Mouse (Mus musculus): ENCODE data around the gene 9930104L06Rik. TPM values are rescaled to one million over a fixed set of nuclear protein-coding genes. Genes with fewer than 3 reads are reported as not detected.
A peak's percentile ranks its signal among the peaks of the same experiment; 100 is the strongest.

9930104L06Rik gene
- polyA plus RNA-seq, 1 experiment from 2014 or later, result 16.1 TPM

GRCm38 (mm10) chr4:124984871-124985670 lies 48.2 kb downstream of the 9930104L06Rik start:
- no peak overlapping the region for H3K4me3 ChIP-seq (ENCODE audit: low read depth, low read length)
- H3K27ac ChIP-seq (ENCODE audit: low read length), result no peak overlapping the region
- H3K9me3 ChIP-seq (replicated peaks; ENCODE audit: control insufficient read depth, low read length, poor library complexity, severe bottlenecking), result no peaks in the 10 kb centered on the region
- H3K9ac ChIP-seq (ENCODE audit: low read depth, low read length), result no peak overlapping the region
- no peak overlapping the region for H3K4me2 ChIP-seq (ENCODE audit: low read length)
- H3K4me1 ChIP-seq (ENCODE audit: control insufficient read depth, insufficient read depth, low read length), result peaks cover 13% of the 10 kb centered on the region
- H3K27me3 ChIP-seq (ENCODE audit: control insufficient read depth, insufficient read depth, low read depth, low read length), result peaks cover 51% of the 10 kb centered on the region
- H3K36me3 ChIP-seq (ENCODE audit: control insufficient read depth, insufficient read depth, low read length), result no peaks in the 10 kb centered on the region
- ATAC-seq, result no peak
- WGBS, result 8% methylated on average over 18 of the region's 18 CpGs

DNA sequence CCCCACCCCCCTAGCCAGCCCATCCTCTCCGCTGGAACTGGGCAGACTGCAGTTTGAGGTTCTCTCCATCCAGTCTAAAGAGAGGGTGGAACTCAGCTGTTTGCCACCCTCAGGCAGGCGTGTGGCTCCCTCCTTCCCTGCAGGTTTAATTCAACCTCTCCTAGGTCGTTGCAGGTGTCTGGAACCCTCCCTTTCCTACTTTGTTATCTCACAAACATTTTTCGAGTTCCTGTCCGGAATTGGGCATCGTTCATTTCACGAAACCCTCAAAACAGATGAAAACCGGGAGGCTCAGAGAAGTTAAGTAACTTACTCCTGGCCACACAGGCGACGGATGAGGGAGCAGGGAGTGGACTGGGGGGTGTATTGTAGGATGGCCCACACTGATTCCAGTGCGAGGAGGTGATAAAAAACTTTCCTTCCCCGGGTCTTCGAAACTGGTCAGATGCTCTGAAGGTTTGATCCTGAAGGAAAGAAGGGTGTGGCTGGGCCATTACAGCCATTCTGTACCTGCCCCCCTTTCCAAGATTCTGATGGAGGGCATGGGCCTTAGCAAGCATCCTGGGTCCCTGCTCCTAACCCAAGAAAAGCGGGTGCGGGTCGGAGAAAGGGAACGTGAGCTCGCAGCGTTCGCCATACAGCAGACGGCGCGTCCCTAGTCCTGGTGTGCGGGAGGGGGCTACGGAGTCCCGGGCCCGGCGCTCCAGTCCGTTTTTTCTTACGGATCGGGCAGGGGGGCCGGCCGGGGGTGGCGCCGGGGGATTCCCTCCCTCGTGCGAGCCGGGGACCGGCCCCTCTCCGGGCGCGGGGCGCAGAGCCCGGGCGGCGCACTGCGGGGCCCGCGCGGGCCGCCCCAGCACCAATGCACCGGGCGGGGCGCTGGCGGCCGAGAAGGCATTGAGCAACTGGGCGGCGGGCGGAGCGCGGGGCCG lies 49.1 kb downstream of the 9930104L06Rik start, which contains the start of gene Rspo1:
Gene Rspo1, plus strand, starts transcription at position 760 of the 932 bp plus-strand sequence.
- ATAC-seq, result no peak
- no peaks in the 10 kb centered on the region for H3K36me3 ChIP-seq (ENCODE audit: control insufficient read depth, insufficient read depth, low read length)
- peaks cover 57% of the 10 kb centered on the region for H3K27me3 ChIP-seq (ENCODE audit: control insufficient read depth, insufficient read depth, low read depth, low read length)
- peak within 1 kb of the TSS; percentile 53 for H3K4me2 ChIP-seq (ENCODE audit: low read length)
- peak within 1 kb of the TSS; percentile 45 for H3K9ac ChIP-seq (ENCODE audit: low read depth, low read length)
- peaks cover 15% of the 10 kb centered on the region for H3K4me1 ChIP-seq (ENCODE audit: control insufficient read depth, insufficient read depth, low read length)
- peak within 1 kb of the TSS; percentile 34 for H3K4me3 ChIP-seq (ENCODE audit: low read depth, low read length)
- H3K9me3 ChIP-seq (replicated peaks; ENCODE audit: control insufficient read depth, low read length, poor library complexity, severe bottlenecking), result no peaks in the 10 kb centered on the region
- H3K27ac ChIP-seq (ENCODE audit: low read length), result no peak within 1 kb of the TSS
- 3% methylated on average over 44 of the region's 62 CpGs for WGBS

DNA sequence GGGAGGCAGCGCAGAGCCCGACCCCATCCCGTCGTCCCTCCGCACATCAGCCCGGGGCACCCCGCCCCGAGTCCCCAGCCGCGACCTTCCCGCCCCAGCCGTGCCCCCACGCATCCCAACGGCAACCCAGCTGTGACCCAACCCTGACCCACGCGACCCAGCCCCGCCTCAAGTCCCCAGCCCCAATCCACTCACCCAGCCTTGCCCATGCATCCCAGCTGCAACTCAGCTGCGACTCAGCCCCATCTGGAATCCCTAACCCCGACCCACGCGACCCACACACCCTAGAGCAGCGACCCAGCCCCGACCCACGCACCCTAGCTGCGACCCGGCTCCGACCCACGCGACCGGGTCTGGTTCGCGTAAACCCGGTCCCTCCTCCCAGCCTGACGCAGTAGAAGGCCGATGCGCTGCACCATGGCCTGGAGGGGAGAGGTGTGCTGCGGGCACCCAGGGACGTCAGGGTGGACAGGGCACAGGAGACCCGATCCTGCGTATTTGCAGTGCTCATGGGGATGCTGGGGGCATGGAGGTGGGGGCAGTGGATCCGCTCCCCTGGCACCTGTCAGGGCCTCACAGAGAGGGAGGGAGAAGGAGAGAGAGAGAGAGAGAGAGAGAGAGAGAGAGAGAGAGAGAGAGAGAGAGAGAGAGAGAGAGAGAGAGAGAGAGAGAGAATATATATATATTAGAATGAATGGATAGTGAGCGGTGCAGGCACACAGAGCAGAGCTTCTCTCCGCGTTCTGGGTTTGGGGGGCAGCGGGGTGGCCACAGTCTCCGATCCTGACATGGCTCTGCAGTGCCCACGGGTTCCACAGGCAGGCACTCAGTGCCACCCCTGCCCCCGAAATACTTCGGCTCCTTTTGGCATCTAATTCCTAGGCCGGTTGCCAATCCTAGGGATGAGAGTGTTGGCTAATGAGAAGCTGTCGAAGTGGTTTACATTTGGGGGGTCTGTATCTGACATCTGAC lies 50.2 kb downstream of the 9930104L06Rik start:
- no peak for ATAC-seq
- H3K36me3 ChIP-seq (ENCODE audit: control insufficient read depth, insufficient read depth, low read length), result no peaks in the 10 kb centered on the region
- H3K27ac ChIP-seq (ENCODE audit: low read length), result no peak overlapping the region
- peak overlapping the region; percentile 34 for H3K4me3 ChIP-seq (ENCODE audit: low read depth, low read length)
- no peaks in the 10 kb centered on the region for H3K9me3 ChIP-seq (replicated peaks; ENCODE audit: control insufficient read depth, low read length, poor library complexity, severe bottlenecking)
- peak overlapping the region; percentile 53 for H3K4me2 ChIP-seq (ENCODE audit: low read length)
- peaks cover 15% of the 10 kb centered on the region for H3K4me1 ChIP-seq (ENCODE audit: control insufficient read depth, insufficient read depth, low read length)
- 4% methylated on average over 36 of the region's 51 CpGs for WGBS
- peak overlapping the region; percentile 45 for H3K9ac ChIP-seq (ENCODE audit: low read depth, low read length)
- H3K27me3 ChIP-seq (ENCODE audit: control insufficient read depth, insufficient read depth, low read depth, low read length), result peaks cover 61% of the 10 kb centered on the region

DNA sequence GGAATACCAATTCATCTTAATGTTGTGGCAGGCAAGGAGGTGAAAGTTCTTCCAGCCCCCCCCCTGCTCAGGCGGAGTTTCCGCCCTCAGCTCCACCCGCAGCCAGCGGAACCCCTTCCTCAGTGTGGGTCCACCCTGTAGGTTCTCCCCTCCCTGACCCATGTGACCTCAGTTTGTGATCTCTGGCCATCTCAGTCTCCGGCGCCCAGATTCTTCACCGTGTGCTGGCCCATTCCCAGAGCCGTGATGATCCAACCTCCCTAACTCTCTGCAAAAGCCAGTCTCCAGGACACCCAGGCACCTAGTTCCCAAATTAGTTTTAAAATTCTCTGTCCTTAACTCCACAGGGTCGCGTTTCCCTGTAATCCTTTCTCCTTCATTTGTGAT lies 50.9 kb downstream of the 9930104L06Rik start:
- ATAC-seq, result no peak
- peaks cover 15% of the 10 kb centered on the region for H3K4me1 ChIP-seq (ENCODE audit: control insufficient read depth, insufficient read depth, low read length)

GRCm38 (mm10) chr4:124988382-124988781 lies 51.5 kb downstream of the 9930104L06Rik start:
- ATAC-seq, result no peak
- Histone ChIP-seq H3K27ac (ENCODE audit: low read length) (no peak overlapping the region), H3K9me3 (replicated peaks; ENCODE audit: control insufficient read depth, low read length, poor library complexity, severe bottlenecking) (no peaks in the 10 kb centered on the region), H3K9ac (ENCODE audit: low read depth, low read length) (no peak overlapping the region), H3K36me3 (ENCODE audit: control insufficient read depth, insufficient read depth, low read length) (no peaks in the 10 kb centered on the region), H3K27me3 (ENCODE audit: control insufficient read depth, insufficient read depth, low read depth, low read length) (peaks cover 55% of the 10 kb centered on the region), H3K4me2 (ENCODE audit: low read length) (no peak overlapping the region; the same call in 1 of the 2 replicates), H3K4me3 (ENCODE audit: low read depth, low read length) (no peak overlapping the region), H3K4me1 (ENCODE audit: control insufficient read depth, insufficient read depth, low read length) (peaks cover 15% of the 10 kb centered on the region)
- WGBS, result 25% methylated on average over 9 of the region's 9 CpGs

More for the DNA sequence above, 50.9 kb downstream of the 9930104L06Rik start:
- no peak overlapping the region for H3K9ac ChIP-seq (ENCODE audit: low read depth, low read length)
- WGBS, result 8% methylated on average over 10 of the region's 10 CpGs
- no peak overlapping the region for H3K4me2 ChIP-seq (ENCODE audit: low read length)
- H3K36me3 ChIP-seq (ENCODE audit: control insufficient read depth, insufficient read depth, low read length), result no peaks in the 10 kb centered on the region
- no peak overlapping the region for H3K4me3 ChIP-seq (ENCODE audit: low read depth, low read length)
- H3K9me3 ChIP-seq (replicated peaks; ENCODE audit: control insufficient read depth, low read length, poor library complexity, severe bottlenecking), result no peaks in the 10 kb centered on the region
- peaks cover 61% of the 10 kb centered on the region for H3K27me3 ChIP-seq (ENCODE audit: control insufficient read depth, insufficient read depth, low read depth, low read length)
- no peak overlapping the region for H3K27ac ChIP-seq (ENCODE audit: low read length)

- Histone ChIP-seq H3K36me3 (ENCODE audit: control insufficient read depth, insufficient read depth, low read length) (no peaks in the 10 kb centered on the region), H3K9ac (ENCODE audit: low read depth, low read length) (no peak overlapping the region)
- ATAC-seq, result no peak
Measured at GRCm38 (mm10) chr4:124989787-124990253, 53.0 kb downstream of the 9930104L06Rik start.

DNA sequence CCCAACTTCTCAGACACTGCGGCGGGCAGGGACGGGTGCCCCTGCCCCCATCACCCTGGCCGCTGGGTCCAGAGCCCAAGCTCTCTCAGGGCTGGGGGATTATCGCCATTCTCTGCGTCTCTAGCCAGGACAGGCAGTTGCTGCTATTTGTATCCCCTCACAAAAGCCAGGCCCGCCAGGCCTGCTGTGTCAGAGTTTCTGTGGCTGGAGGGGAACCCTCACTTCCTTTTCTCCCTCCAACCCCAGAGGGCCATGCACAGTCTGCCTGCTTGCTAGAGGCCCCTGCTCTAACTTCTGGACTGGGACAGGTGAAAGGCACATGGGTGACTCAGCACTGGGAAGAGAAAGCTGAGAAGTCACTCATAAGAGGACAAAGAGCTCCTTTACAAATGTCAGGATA lies 53.5 kb downstream of the 9930104L06Rik start:
- Histone ChIP-seq H3K9me3 (replicated peaks; ENCODE audit: control insufficient read depth, low read length, poor library complexity, severe bottlenecking) (no peaks in the 10 kb centered on the region), H3K36me3 (ENCODE audit: control insufficient read depth, insufficient read depth, low read length) (no peaks in the 10 kb centered on the region), H3K27ac (ENCODE audit: low read length) (no peak overlapping the region), H3K4me1 (ENCODE audit: control insufficient read depth, insufficient read depth, low read length) (peaks cover 13% of the 10 kb centered on the region), H3K9ac (ENCODE audit: low read depth, low read length) (no peak overlapping the region), H3K27me3 (ENCODE audit: control insufficient read depth, insufficient read depth, low read depth, low read length) (peaks cover 41% of the 10 kb centered on the region), H3K4me2 (ENCODE audit: low read length) (peak overlapping the region; percentile 23), H3K4me3 (ENCODE audit: low read depth, low read length) (no peak overlapping the region)
- ATAC-seq, result no peak
- WGBS, result 4% methylated on average over 7 of the region's 7 CpGs

More at GRCm38 (mm10) chr4:124989787-124990253, 53.0 kb downstream of the 9930104L06Rik start:
- H3K27ac ChIP-seq (ENCODE audit: low read length), result no peak overlapping the region
- H3K4me1 ChIP-seq (ENCODE audit: control insufficient read depth, insufficient read depth, low read length), result peaks cover 13% of the 10 kb centered on the region
- H3K4me2 ChIP-seq (ENCODE audit: low read length), result peak overlapping the region; percentile 23
- H3K27me3 ChIP-seq (ENCODE audit: control insufficient read depth, insufficient read depth, low read depth, low read length), result peaks cover 41% of the 10 kb centered on the region
- 3% methylated on average over 20 of the region's 20 CpGs for WGBS
- H3K4me3 ChIP-seq (ENCODE audit: low read depth, low read length), result no peak overlapping the region
- H3K9me3 ChIP-seq (replicated peaks; ENCODE audit: control insufficient read depth, low read length, poor library complexity, severe bottlenecking), result no peaks in the 10 kb centered on the region
